Mouse (Mus musculus): ENCODE measurements at regions not wholly inside any gene's neighbourhood (a gene's known extent, or its start where the extent isn't known, plus 50 kb on each side); places are given as distances from the start of the nearest gene placed in this dataset.

- TF ChIP-seq CTCF (IDR thresholded peaks at IDR 0.05; ENCODE audit: low read depth) (no peak), EP300 (IDR thresholded peaks at IDR 0.05; ENCODE audit: low read depth) (no peak)
Measured at GRCm38 (mm10) chr10:100795215-100795972, 205.1 kb downstream of the 1700017N19Rik start.
